Mouse (Mus musculus): ENCODE data around the gene Psma2. TPM values are rescaled to one million over a fixed set of nuclear protein-coding genes. Genes with fewer than 3 reads are reported as not detected.

Psma2 gene
- polyA plus RNA-seq, 1 experiment = 7.9 TPM

DNA sequence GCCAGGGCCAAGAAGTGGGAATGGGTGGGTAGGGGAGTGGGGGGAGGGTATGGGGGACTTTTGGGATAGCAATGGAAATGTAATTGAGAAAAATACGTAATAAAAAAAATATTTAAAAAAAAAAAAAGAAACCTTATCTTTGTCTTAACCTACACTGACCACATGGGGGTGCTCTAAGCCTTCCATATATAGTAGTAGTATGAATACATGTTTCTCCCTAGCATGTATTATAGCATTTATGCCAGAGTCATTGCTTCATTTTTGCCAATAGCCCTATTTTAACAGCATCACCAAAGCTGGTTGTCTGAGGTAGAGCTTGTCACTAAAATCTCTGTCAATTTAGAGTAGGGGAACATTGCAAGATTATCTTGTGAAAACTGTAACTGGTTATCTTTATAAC, 36.3 kb downstream of the Psma2 start:
- H3K9me3 ChIP-seq = no peaks in the 10 kb centered on the region
- H3K4me3 ChIP-seq (replicated peaks) = no peak overlapping the region
- no peaks in the 10 kb centered on the region for H3K36me3 ChIP-seq (replicated peaks; ENCODE audit: low read length)
- no peaks in the 10 kb centered on the region for H3K4me1 ChIP-seq
- TF ChIP-seq FLI1 (IDR thresholded peaks at IDR 0.05; ENCODE audit: low read length) = no peak
- TF ChIP-seq GATA1 (IDR thresholded peaks at IDR 0.05; ENCODE audit: borderline replicate concordance, low read length) = no peak
- H3K27me3 ChIP-seq (replicated peaks) = no peaks in the 10 kb centered on the region

DNA sequence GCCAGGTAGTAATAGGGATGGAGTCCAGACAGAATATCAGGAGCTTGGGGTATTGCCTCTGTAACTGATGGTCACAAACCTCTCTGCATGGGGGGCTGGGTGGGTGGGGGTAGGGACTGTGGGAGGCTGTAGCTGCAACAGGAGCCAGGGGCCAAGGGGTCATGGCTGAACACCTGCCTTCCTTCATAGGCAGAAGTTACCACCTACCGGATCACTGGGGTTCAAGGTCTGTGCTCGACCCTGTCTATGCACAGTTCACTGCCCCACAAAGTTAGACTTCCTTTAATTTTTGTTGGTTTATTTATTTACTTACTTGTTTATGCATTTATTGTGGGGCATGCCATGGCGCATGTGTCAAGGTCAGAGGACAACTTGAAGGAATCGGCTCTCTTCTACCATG, 54.1 kb downstream of the Psma2 start:
- H3K27me3 ChIP-seq (replicated peaks) = no peaks in the 10 kb centered on the region
- no peak overlapping the region for H3K4me3 ChIP-seq (replicated peaks)
- no peaks in the 10 kb centered on the region for H3K9me3 ChIP-seq
- no peak for TF ChIP-seq GATA1 (IDR thresholded peaks at IDR 0.05; ENCODE audit: borderline replicate concordance, low read length)
- TF ChIP-seq FLI1 (IDR thresholded peaks at IDR 0.05; ENCODE audit: low read length) = no peak
- H3K4me1 ChIP-seq = no peaks in the 10 kb centered on the region
- H3K36me3 ChIP-seq (replicated peaks; ENCODE audit: low read length) = no peaks in the 10 kb centered on the region

DNA sequence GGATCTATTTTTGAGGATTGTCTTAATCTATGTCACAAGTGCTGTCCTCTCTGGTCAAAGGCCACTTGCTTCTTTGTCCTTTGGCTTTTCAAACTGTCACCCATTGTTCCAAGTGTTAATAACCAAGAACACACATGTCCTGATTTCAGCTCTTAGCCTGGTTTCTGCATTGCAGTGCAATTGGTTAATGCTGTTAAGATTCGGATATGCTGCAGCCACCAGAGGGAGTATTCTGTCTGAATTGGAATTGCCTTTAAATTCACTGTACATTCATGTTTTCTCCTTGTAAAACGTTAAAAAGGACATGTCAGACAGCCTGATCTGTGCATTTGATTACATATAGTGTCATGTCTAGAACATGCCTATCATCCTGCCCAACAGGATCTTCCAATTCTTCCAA, 57.3 kb downstream of the Psma2 start:
- TF ChIP-seq FLI1 (IDR thresholded peaks at IDR 0.05; ENCODE audit: low read length) (no peak), GATA1 (IDR thresholded peaks at IDR 0.05; ENCODE audit: borderline replicate concordance, low read length) (no peak)
- Histone ChIP-seq H3K36me3 (replicated peaks; ENCODE audit: low read length) (no peaks in the 10 kb centered on the region), H3K9me3 (no peaks in the 10 kb centered on the region), H3K4me3 (replicated peaks) (no peak overlapping the region), H3K4me1 (no peaks in the 10 kb centered on the region), H3K27me3 (replicated peaks) (no peaks in the 10 kb centered on the region)

DNA sequence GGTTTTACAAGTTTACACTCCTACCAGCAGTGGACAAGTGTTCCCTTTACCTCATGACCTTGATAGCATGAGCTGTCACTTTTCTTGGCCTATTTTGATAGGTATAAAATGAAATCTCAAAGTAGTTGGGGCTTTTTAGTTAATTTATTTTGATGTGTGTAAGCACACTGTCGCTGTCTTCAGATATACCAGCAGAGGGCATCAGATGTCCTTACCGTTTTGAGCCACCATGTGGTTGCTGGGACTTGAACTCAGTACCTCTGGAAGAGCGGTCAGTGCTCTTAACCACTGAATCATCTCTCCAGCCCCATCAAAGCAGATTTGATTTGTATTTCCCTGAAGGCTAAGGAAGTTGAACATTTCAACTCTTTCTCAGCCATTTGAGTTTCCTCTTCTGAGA, 75.9 kb downstream of the Psma2 start:
- Histone ChIP-seq H3K9me3 (no peaks in the 10 kb centered on the region), H3K27me3 (replicated peaks) (no peaks in the 10 kb centered on the region), H3K4me3 (replicated peaks) (no peak overlapping the region), H3K4me1 (no peaks in the 10 kb centered on the region), H3K36me3 (replicated peaks; ENCODE audit: low read length) (no peaks in the 10 kb centered on the region)
- TF ChIP-seq FLI1 (IDR thresholded peaks at IDR 0.05; ENCODE audit: low read length) (no peak), GATA1 (IDR thresholded peaks at IDR 0.05; ENCODE audit: borderline replicate concordance, low read length) (no peak)

DNA sequence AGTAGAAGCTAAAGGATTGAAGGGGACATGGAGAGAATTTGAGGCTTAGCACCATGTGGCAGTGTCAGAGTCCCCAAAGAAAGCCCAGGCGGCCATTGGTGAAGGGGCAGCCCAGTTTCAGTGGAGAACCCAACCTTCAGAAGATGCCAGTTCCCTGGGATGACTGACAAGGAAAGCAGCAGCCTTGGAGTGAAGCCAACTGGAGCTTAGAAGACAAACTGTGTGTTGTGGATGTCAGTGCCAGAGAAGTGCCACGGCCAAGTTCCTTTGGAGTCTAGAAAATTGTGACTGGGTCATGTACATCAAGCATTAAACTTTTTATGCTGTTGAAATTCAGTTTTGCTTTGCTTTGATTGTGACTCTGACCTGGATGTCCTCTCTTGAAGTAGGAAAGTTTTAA, 103.8 kb downstream of the Psma2 start:
- no peak for TF ChIP-seq FLI1 (IDR thresholded peaks at IDR 0.05; ENCODE audit: low read length)
- TF ChIP-seq GATA1 (IDR thresholded peaks at IDR 0.05; ENCODE audit: borderline replicate concordance, low read length) = no peak
- H3K27me3 ChIP-seq (replicated peaks) = no peaks in the 10 kb centered on the region
- no peaks in the 10 kb centered on the region for H3K9me3 ChIP-seq
- H3K4me1 ChIP-seq = no peaks in the 10 kb centered on the region
- no peaks in the 10 kb centered on the region for H3K36me3 ChIP-seq (replicated peaks; ENCODE audit: low read length)
- no peak overlapping the region for H3K4me3 ChIP-seq (replicated peaks)

DNA sequence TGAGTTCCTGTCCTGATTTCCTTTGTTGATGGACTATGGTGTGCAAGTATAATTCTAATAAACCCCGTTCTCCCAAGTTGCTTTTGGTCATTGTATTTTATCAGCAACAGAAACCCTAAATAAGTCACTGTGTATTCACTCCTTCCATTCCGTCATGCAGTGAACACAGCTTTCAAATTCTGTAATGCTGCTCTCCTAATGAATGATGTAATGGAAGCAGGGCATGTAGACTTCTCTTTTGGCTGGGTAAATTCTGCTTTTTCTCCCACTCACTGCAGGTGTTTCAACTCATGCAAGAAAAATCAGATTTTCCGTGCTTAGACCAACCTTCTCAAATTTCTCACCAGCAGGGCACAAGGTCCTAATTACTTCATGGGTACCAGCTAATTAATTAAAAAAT, 104.7 kb downstream of the Psma2 start:
- TF ChIP-seq FLI1 (IDR thresholded peaks at IDR 0.05; ENCODE audit: low read length) (no peak), GATA1 (IDR thresholded peaks at IDR 0.05; ENCODE audit: borderline replicate concordance, low read length) (no peak)
- no peaks in the 10 kb centered on the region for H3K27me3 ChIP-seq (replicated peaks)
- H3K9me3 ChIP-seq = no peaks in the 10 kb centered on the region

More for the DNA sequence above, 104.7 kb downstream of the Psma2 start:
- no peaks in the 10 kb centered on the region for H3K36me3 ChIP-seq (replicated peaks; ENCODE audit: low read length)
- no peak overlapping the region for H3K4me3 ChIP-seq (replicated peaks)
- no peaks in the 10 kb centered on the region for H3K4me1 ChIP-seq

Other genes with a start within 250 kb of the Psma2 start
- gene Hecw1, start 90.0 kb upstream of the Psma2 start, polyA plus RNA-seq (2012; ENCODE audit: insufficient read depth, low replicate concordance) = 0.65 TPM in 1 of 2 replicates, not detected in the other
- gene Mrpl32, start 75 bp upstream of the Psma2 start, polyA plus RNA-seq (2012; ENCODE audit: insufficient read depth, low replicate concordance) = 6.6 and 20.9 TPM in 2 replicates
- 0.30 TPM in 1 of 2 replicates, not detected in the other for gene AW209491, start 16.9 kb downstream of the Psma2 start, polyA plus RNA-seq (2012; ENCODE audit: insufficient read depth, low replicate concordance)